Mouse (Mus musculus): ENCODE data around the gene Sh3bp1. TPM values are rescaled to one million over a fixed set of nuclear protein-coding genes. Genes with fewer than 3 reads are reported as not detected.

The Sh3bp1 gene
- total RNA-seq, 1 experiment: 10.5 TPM

DNA sequence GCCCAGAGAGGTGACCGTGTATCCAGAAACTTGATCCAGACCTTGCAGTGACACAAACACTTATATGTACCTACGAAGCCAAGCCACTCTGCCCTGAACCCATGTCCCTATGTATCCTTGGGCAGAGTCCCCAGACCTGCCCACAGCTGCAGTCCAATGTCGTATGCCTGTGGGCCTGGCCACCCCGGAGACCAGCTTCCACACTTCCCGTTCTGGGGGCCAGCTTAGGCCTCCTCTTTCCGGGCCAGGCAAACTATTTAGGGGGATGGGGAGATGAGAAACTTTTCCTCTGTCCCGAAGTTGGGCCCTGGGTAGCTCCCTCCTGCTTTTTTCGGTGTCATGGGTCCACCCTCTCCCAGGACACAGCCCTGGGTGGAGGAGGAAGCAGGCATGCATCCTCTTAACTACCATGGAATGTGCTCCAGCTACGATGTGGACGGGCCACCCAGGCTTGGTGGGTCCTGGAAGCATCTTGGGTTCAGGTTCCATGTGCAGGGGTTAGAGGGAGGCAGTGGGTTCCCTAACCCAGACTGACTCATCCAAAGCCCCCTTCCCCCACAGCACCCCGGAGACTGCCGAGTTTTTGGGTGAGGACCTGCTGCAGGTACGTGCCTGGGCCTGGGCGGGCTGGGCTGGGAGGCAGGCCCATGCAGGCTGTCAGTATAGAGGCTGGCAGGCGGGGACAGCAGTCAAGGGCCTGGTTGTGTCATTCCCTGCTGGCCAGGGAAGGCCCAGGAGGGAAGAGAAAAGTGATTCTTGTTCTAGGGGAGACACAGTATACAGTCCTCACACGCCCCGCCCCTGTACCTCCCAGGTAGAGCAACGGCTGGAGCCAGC lies 1.2 kb downstream of the Sh3bp1 start:
- no peak for DNase-seq (ENCODE audit: low read depth, low spot score)
- in situ Hi-C loops (cut with MboI; ENCODE audit: low sequenced_read_pairs in 2 of 2, unreplicated experiment in 2 of 2): no loop called here
- peaks cover 10 to 32% of the 10 kb centered on the region in 2 experiments; a peak in 3 of 4 replicates for H3K4me1 ChIP-seq (ENCODE audit: control insufficient read depth in 2 of 2, insufficient read depth in 2 of 2, low read length in 2 of 2, poor library complexity in 1 of 2)
- peaks cover 16% of the 10 kb centered on the region for H3K36me3 ChIP-seq (ENCODE audit: control insufficient read depth, insufficient read depth, low read length, poor library complexity, severe bottlenecking)
- no peaks in the 10 kb centered on the region for H3K9me3 ChIP-seq (ENCODE audit: control insufficient read depth, insufficient read depth, low read depth, low read length)
- TF ChIP-seq MAFK (IDR thresholded peaks at IDR 0.05; ENCODE audit: insufficient read depth, low read depth, low read length) (no peak), ZC3H11A (IDR thresholded peaks at IDR 0.05; ENCODE audit: borderline replicate concordance, low read depth, low read length) (no peak), CHD2 (IDR thresholded peaks at IDR 0.05; ENCODE audit: low read depth, low read length) (no peak), ZNF384 (IDR thresholded peaks at IDR 0.05; ENCODE audit: low read depth, low read length) (no peak), HCFC1 (IDR thresholded peaks at IDR 0.05; ENCODE audit: borderline replicate concordance, insufficient read depth, low read length) (no peak)
- H3K9ac ChIP-seq (ENCODE audit: insufficient read depth, low read depth, low read length, poor library complexity, severe bottlenecking): peak overlapping the region; percentile 6; the same call in 1 of the 2 replicates
- H3K4me3 ChIP-seq (ENCODE audit: insufficient read depth in 1 of 2, low read depth in 1 of 2, low read length in 2 of 2, poor library complexity in 1 of 2, severe bottlenecking in 1 of 2): peak overlapping the region; percentile 81 to 82
- no peak overlapping the region for H3K27ac ChIP-seq (ENCODE audit: insufficient read depth, low read depth, low read length, poor library complexity, severe bottlenecking)

DNA sequence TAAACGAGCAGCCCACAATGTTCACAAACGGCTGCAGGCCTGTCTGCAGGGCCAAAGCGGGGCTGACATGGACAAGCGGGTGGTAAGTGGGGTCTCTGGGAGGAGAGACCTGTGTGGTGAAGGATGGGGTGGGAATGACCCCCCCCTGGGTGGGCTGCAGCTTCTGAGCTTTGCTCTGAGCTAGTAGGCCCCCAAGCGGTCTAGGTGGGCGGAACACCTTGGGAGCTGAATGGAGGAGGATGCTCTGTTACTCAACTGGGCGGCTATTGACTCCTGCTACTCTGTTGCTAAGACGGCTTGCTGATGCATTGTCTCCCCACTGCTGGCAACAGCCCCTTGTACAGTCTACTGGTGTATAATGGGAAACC lies 1.8 kb downstream of the Sh3bp1 start:
- Histone ChIP-seq H3K9me3 (ENCODE audit: control insufficient read depth, insufficient read depth, low read depth, low read length) (no peaks in the 10 kb centered on the region), H3K9ac (ENCODE audit: insufficient read depth, low read depth, low read length, poor library complexity, severe bottlenecking) (no peak overlapping the region), H3K36me3 (ENCODE audit: control insufficient read depth, insufficient read depth, low read length, poor library complexity, severe bottlenecking) (peaks cover 17% of the 10 kb centered on the region), H3K27ac (ENCODE audit: insufficient read depth, low read depth, low read length, poor library complexity, severe bottlenecking) (no peak overlapping the region), H3K4me1 (ENCODE audit: control insufficient read depth in 2 of 2, insufficient read depth in 2 of 2, low read length in 2 of 2, poor library complexity in 1 of 2) (peaks cover 10 to 28% of the 10 kb centered on the region in 2 experiments; a peak in 3 of 4 replicates), H3K4me3 (ENCODE audit: insufficient read depth in 1 of 2, low read depth in 1 of 2, low read length in 2 of 2, poor library complexity in 1 of 2, severe bottlenecking in 1 of 2) (peak overlapping the region in 1 of 2 experiments; percentile 81; a peak in 1 of 4 replicates)
- TF ChIP-seq ZC3H11A (IDR thresholded peaks at IDR 0.05; ENCODE audit: borderline replicate concordance, low read depth, low read length): no peak
- TF ChIP-seq MAFK (IDR thresholded peaks at IDR 0.05; ENCODE audit: insufficient read depth, low read depth, low read length): no peak
- TF ChIP-seq CHD2 (IDR thresholded peaks at IDR 0.05; ENCODE audit: low read depth, low read length): no peak
- no peak for TF ChIP-seq HCFC1 (IDR thresholded peaks at IDR 0.05; ENCODE audit: borderline replicate concordance, insufficient read depth, low read length)
- TF ChIP-seq ZNF384 (IDR thresholded peaks at IDR 0.05; ENCODE audit: low read depth, low read length): no peak
- DNase-seq (ENCODE audit: low read depth, low spot score): no peak
- in situ Hi-C loops (cut with MboI; ENCODE audit: low sequenced_read_pairs in 2 of 2, unreplicated experiment in 2 of 2): no loop called here

GRCm38 (mm10) chr15:78903243-78903642 lies 3.7 kb downstream of the Sh3bp1 start:
- H3K9me3 ChIP-seq (ENCODE audit: control insufficient read depth, insufficient read depth, low read depth, low read length): no peaks in the 10 kb centered on the region
- H3K9ac ChIP-seq (ENCODE audit: insufficient read depth, low read depth, low read length, poor library complexity, severe bottlenecking): no peak overlapping the region
- no peak overlapping the region for H3K27ac ChIP-seq (ENCODE audit: insufficient read depth, low read depth, low read length, poor library complexity, severe bottlenecking)
- no peak overlapping the region for H3K4me3 ChIP-seq (ENCODE audit: insufficient read depth in 1 of 2, low read depth in 1 of 2, low read length in 2 of 2, poor library complexity in 1 of 2, severe bottlenecking in 1 of 2)
- in situ Hi-C loops (cut with MboI; ENCODE audit: low sequenced_read_pairs in 2 of 2, unreplicated experiment in 2 of 2): no loop called here
- peaks cover 0 to 18% of the 10 kb centered on the region in 2 experiments; a peak in 3 of 4 replicates for H3K4me1 ChIP-seq (ENCODE audit: control insufficient read depth in 2 of 2, insufficient read depth in 2 of 2, low read length in 2 of 2, poor library complexity in 1 of 2)
- TF ChIP-seq CHD2 (IDR thresholded peaks at IDR 0.05; ENCODE audit: low read depth, low read length): no peak
- TF ChIP-seq HCFC1 (IDR thresholded peaks at IDR 0.05; ENCODE audit: borderline replicate concordance, insufficient read depth, low read length): no peak
- TF ChIP-seq MAFK (IDR thresholded peaks at IDR 0.05; ENCODE audit: insufficient read depth, low read depth, low read length): no peak
- peak; percentile 82 for DNase-seq (ENCODE audit: low read depth, low spot score)
- peaks cover 30% of the 10 kb centered on the region for H3K36me3 ChIP-seq (ENCODE audit: control insufficient read depth, insufficient read depth, low read length, poor library complexity, severe bottlenecking)

GRCm38 (mm10) chr15:78908399-78908798 lies 8.8 kb downstream of the Sh3bp1 start:
- H3K36me3 ChIP-seq (ENCODE audit: control insufficient read depth, insufficient read depth, low read length, poor library complexity, severe bottlenecking): peaks cover 39% of the 10 kb centered on the region
- TF ChIP-seq CHD2 (IDR thresholded peaks at IDR 0.05; ENCODE audit: low read depth, low read length) (no peak), HCFC1 (IDR thresholded peaks at IDR 0.05; ENCODE audit: borderline replicate concordance, insufficient read depth, low read length) (no peak), MAFK (IDR thresholded peaks at IDR 0.05; ENCODE audit: insufficient read depth, low read depth, low read length) (no peak), ZNF384 (IDR thresholded peaks at IDR 0.05; ENCODE audit: low read depth, low read length) (no peak), ZC3H11A (IDR thresholded peaks at IDR 0.05; ENCODE audit: borderline replicate concordance, low read depth, low read length) (no peak)

More at GRCm38 (mm10) chr15:78908399-78908798, 8.8 kb downstream of the Sh3bp1 start:
- peaks cover 0 to 8% of the 10 kb centered on the region in 2 experiments; a peak in 2 of 4 replicates for H3K4me1 ChIP-seq (ENCODE audit: control insufficient read depth in 2 of 2, insufficient read depth in 2 of 2, low read length in 2 of 2, poor library complexity in 1 of 2)
- H3K4me3 ChIP-seq (ENCODE audit: insufficient read depth in 1 of 2, low read depth in 1 of 2, low read length in 2 of 2, poor library complexity in 1 of 2, severe bottlenecking in 1 of 2): no peak overlapping the region
- no peak overlapping the region for H3K9ac ChIP-seq (ENCODE audit: insufficient read depth, low read depth, low read length, poor library complexity, severe bottlenecking)
- in situ Hi-C loops (cut with MboI; ENCODE audit: low sequenced_read_pairs in 2 of 2, unreplicated experiment in 2 of 2): no loop called here
- no peaks in the 10 kb centered on the region for H3K9me3 ChIP-seq (ENCODE audit: control insufficient read depth, insufficient read depth, low read depth, low read length)
- no peak for DNase-seq (ENCODE audit: low read depth, low spot score)
- H3K27ac ChIP-seq (ENCODE audit: insufficient read depth, low read depth, low read length, poor library complexity, severe bottlenecking): no peak overlapping the region

Data from ES-E14 (cell line).